Mouse (Mus musculus): ENCODE results near the gene Scgb1b17. TPM values are rescaled to one million over a fixed set of nuclear protein-coding genes. Genes with fewer than 3 reads are reported as not detected.

Scgb1b17 gene
- total RNA-seq (2023): not detected

DNA sequence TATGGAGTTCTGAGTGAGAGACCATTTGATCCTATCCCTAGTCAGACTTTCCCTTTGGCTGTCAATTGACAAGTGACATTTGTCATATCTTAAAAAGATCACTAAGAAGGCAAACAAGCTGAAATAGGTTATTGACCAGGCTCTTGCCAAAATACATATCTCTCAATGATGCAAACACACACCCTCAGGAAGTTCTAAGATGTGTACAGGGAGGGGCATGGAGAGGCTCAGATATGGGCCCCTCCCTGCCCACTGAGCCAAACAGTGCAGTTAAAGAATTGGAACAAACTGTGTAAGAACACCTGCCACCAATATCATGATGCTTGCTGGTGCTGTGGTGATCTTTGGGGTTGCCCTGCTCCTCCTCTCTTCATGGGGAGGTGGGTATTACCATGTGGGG lies at the start of gene Scgb1b17:
TSS of gene Scgb1b17 (plus strand) at position 301 of the 400 bp plus-strand sequence.

GRCm38 (mm10) chr7:33056461-33056860 lies 6.8 kb upstream of the Scgb1b17 start, which contains the start of gene Scgb2b17:
Scgb2b17 (minus strand) TSS chr7:33056561.

Other genes with a start within 250 kb of the Scgb1b17 start
- gene Scgb2b15, start 233.8 kb upstream of the Scgb1b17 start, total RNA-seq (2023): not detected
- gene Scgb1b15, start 226.9 kb upstream of the Scgb1b17 start, total RNA-seq (2023): not detected
- not detected for gene Scgb2b17, start 6.9 kb upstream of the Scgb1b17 start, total RNA-seq (2023)
- gene Scgb2b18, start 110.4 kb downstream of the Scgb1b17 start, total RNA-seq (2023): not detected
- not detected for gene Scgb1b18, start 122.1 kb downstream of the Scgb1b17 start, total RNA-seq (2023)
- gene Scgb2b19, start 216.9 kb downstream of the Scgb1b17 start, total RNA-seq (2023): not detected
- not detected for gene Scgb1b19, start 223.8 kb downstream of the Scgb1b17 start, total RNA-seq (2023)